Mouse (Mus musculus): ENCODE results near the gene Gdf1.

DNA sequence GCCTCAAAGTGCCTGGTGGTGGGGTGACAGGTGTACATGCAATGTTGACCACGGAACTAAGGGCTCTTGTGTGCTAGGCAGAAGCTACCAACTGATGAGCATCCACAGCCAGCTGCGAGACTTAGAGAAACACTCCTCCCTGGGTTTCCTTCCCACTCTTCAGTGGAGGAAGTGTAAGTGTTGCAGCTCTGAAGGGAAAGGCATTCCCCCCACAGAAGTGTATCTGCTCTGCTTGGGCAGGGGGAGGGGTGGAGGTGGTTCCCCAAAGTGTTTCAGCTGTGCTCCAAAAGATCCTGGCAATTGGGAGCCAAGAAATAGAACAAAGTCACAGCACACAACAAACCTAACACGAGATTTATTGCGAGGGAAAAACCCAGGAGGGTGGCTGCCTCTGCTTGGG, 24.4 kb downstream of the Gdf1 start:
- TF ChIP-seq EP300 (optimal IDR thresholded peaks at IDR 0.05) = no peak
- TF ChIP-seq CTCF (IDR thresholded peaks at IDR 0.05; ENCODE audit: low read depth) = no peak
